Mouse (Mus musculus): ENCODE results near the gene Gsta2.
"Not testable (repeated sequence)": the region's sequence is repeated elsewhere in the genome, so short reads cannot be mapped to it uniquely, and the experiment has no call there.

The Gsta2 gene

GRCm38 (mm10) chr9:78355611-78356010 lies at the start of gene Gsta2:
Gene Gsta2 (minus strand): TSS chr9:78355788.
- DNase-seq (ENCODE audit: low spot score in 2 of 2) = no peak

GRCm38 (mm10) chr9:78401596-78401995 lies 46.0 kb upstream of the Gsta2 start:
- no peak for DNase-seq (ENCODE audit: low spot score in 2 of 2)

GRCm38 (mm10) chr9:78400570-78400969 lies 45.0 kb upstream of the Gsta2 start:
- no peak for DNase-seq (ENCODE audit: low spot score in 2 of 2)

- no peak for DNase-seq (ENCODE audit: low spot score in 2 of 2)
These were observed 40.9 kb upstream of the Gsta2 start for GRCm38 (mm10) chr9:78396517-78396916.

- DNase-seq (ENCODE audit: low spot score in 2 of 2) = peak; percentile 54 to 58
These were observed 40.2 kb upstream of the Gsta2 start, which contains the start of gene Ddx43 for GRCm38 (mm10) chr9:78395630-78396351. Gene Ddx43 (plus strand): TSS chr9:78395777.

- no peak for DNase-seq (ENCODE audit: low spot score in 2 of 2)
These were observed 39.6 kb upstream of the Gsta2 start for GRCm38 (mm10) chr9:78395244-78395629.

GRCm38 (mm10) chr9:78394602-78395001 lies 39.0 kb upstream of the Gsta2 start:
- no peak for DNase-seq (ENCODE audit: low spot score in 2 of 2)

- no peak for DNase-seq (ENCODE audit: low spot score in 2 of 2)
These were observed 38.2 kb upstream of the Gsta2 start for GRCm38 (mm10) chr9:78393741-78394140.

GRCm38 (mm10) chr9:78389981-78390380 lies 34.4 kb upstream of the Gsta2 start:
- DNase-seq (ENCODE audit: low spot score in 2 of 2) = no peak

GRCm38 (mm10) chr9:78386947-78387346 lies 31.4 kb upstream of the Gsta2 start:
- DNase-seq (ENCODE audit: low spot score in 2 of 2) = no peak

GRCm38 (mm10) chr9:78385893-78386292 lies 30.3 kb upstream of the Gsta2 start:
- DNase-seq (ENCODE audit: low spot score in 2 of 2) = no peak

- peak; percentile 64 to 71 for DNase-seq (ENCODE audit: low spot score in 2 of 2)
These were observed 22.7 kb upstream of the Gsta2 start, which contains the start of gene Ooep for GRCm38 (mm10) chr9:78378113-78378785. Gene Ooep (minus strand): TSS chr9:78378725.

GRCm38 (mm10) chr9:78377546-78377945 lies 22.0 kb upstream of the Gsta2 start:
- no peak for DNase-seq (ENCODE audit: low spot score in 2 of 2)

- no peak for DNase-seq (ENCODE audit: low spot score in 2 of 2)
These were observed 19.9 kb upstream of the Gsta2 start for GRCm38 (mm10) chr9:78375486-78375885.

GRCm38 (mm10) chr9:78374885-78375389 lies 19.3 kb upstream of the Gsta2 start:
- no peak for DNase-seq (ENCODE audit: low spot score in 2 of 2)

GRCm38 (mm10) chr9:78374397-78374796 lies 18.8 kb upstream of the Gsta2 start:
- DNase-seq (ENCODE audit: low spot score in 2 of 2) = no peak

- no peak for DNase-seq (ENCODE audit: low spot score in 2 of 2)
These were observed 17.4 kb upstream of the Gsta2 start for GRCm38 (mm10) chr9:78372827-78373504.

- no peak for DNase-seq (ENCODE audit: low spot score in 2 of 2)
These were observed 15.9 kb upstream of the Gsta2 start for GRCm38 (mm10) chr9:78371441-78371840.

- no peak for DNase-seq (ENCODE audit: low spot score in 2 of 2)
These were observed 14.2 kb upstream of the Gsta2 start for GRCm38 (mm10) chr9:78369786-78370185.

GRCm38 (mm10) chr9:78369349-78369748 lies 13.8 kb upstream of the Gsta2 start:
- DNase-seq (ENCODE audit: low spot score in 2 of 2) = no peak

- no peak for DNase-seq (ENCODE audit: low spot score in 2 of 2)
These were observed 13.2 kb upstream of the Gsta2 start for GRCm38 (mm10) chr9:78368671-78369293.

- not testable (repeated sequence) for DNase-seq (ENCODE audit: low spot score in 2 of 2)
These were observed 12.4 kb upstream of the Gsta2 start, which contains the start of gene Dppa5a for GRCm38 (mm10) chr9:78367959-78368358. Gene Dppa5a (minus strand): TSS chr9:78368177.

Measured in right cerebral cortex, postnatal 10 days (tissue).